Mouse (Mus musculus) cerebellum, adult 2 months (tissue): ENCODE measurements around the gene Rabl6. TPM values are rescaled to one million over a fixed set of nuclear protein-coding genes. Genes with fewer than 3 reads are reported as not detected.
A peak's percentile ranks its signal among the peaks of the same experiment; 100 is the strongest.

ENCODE experiments used
- DNase-seq, 2 experiments: peaks; one replicate each; pipeline ENCODE4 v3.0.0; 2021
- H3K27ac ChIP-seq: fragments of 200-500 bp; 2 replicates; pipeline ENCODE4 v1.5.1; 2012; ENCODE audit warnings: low read length, control low read depth, inconsistent platforms; ENCODE audit not compliant: insufficient read depth
- H3K27me3 ChIP-seq: fragments of 200-500 bp; 2 replicates; pipeline ENCODE4 v1.6.1; 2012; ENCODE audit warnings: inconsistent platforms, mild to moderate bottlenecking, low read length, moderate library complexity; ENCODE audit not compliant: control insufficient read depth, insufficient read depth
- H3K4me1 ChIP-seq: fragments of 200-500 bp; 2 replicates; pipeline ENCODE4 v1.6.1; 2011; ENCODE audit warnings: low read length; ENCODE audit not compliant: control insufficient read depth, insufficient read depth
- H3K4me3 ChIP-seq: fragments of 200-500 bp; replicated peaks from 2 replicates; pipeline ENCODE3; 2011; ENCODE audit warnings: mild to moderate bottlenecking, low read depth, low read length, control low read depth; ENCODE audit not compliant: insufficient read depth
- CTCF ChIP-seq: fragments of 200-500 bp; IDR thresholded peaks from 2 replicates; pipeline ENCODE4 v1.5.1; 2011; ENCODE audit warnings: low read depth, mild to moderate bottlenecking, control low read depth, low read length, moderate library complexity, borderline replicate concordance; ENCODE audit not compliant: insufficient read depth
- POLR2A ChIP-seq: fragments of 200-500 bp; IDR thresholded peaks from 2 replicates; pipeline ENCODE4 v1.6.1; 2011; ENCODE audit warnings: low read length, control low read depth, borderline replicate concordance; ENCODE audit not compliant: insufficient read depth
- WGBS: fragments of 180-500 bp; shearing (Covaris S2); methylation state at CpG from one replicate; pipeline ENCODE4 v1.1.7; 2018; 5-methylcytosine and 5-hydroxymethylcytosine counted together
- polyA plus RNA-seq: library from polyadenylated mRNA; depleted of rRNA; stranded (reverse); fragments of >200 nt; gene quantifications from 2 replicates; pipeline ENCODE4 v1.2.3, GENCODE M21; 2012

Rabl6 gene
- polyA plus RNA-seq, 1 experiment = 161 TPM

GRCm38 (mm10) chr2:25581901-25582301 is 26.4 kb downstream of the Rabl6 start:
- Histone ChIP-seq H3K4me1 (peaks cover 63% of the 10 kb centered on the region), H3K27ac (peak overlapping the region; percentile 96), H3K27me3 (no peaks in the 10 kb centered on the region), H3K4me3 (peak overlapping the region; percentile 70)
- peak; percentile 92 to 96 for DNase-seq
- TF ChIP-seq CTCF (no peak), POLR2A (no peak)
- 2% methylated on average over 6 of the region's 6 CpGs for WGBS

DNA sequence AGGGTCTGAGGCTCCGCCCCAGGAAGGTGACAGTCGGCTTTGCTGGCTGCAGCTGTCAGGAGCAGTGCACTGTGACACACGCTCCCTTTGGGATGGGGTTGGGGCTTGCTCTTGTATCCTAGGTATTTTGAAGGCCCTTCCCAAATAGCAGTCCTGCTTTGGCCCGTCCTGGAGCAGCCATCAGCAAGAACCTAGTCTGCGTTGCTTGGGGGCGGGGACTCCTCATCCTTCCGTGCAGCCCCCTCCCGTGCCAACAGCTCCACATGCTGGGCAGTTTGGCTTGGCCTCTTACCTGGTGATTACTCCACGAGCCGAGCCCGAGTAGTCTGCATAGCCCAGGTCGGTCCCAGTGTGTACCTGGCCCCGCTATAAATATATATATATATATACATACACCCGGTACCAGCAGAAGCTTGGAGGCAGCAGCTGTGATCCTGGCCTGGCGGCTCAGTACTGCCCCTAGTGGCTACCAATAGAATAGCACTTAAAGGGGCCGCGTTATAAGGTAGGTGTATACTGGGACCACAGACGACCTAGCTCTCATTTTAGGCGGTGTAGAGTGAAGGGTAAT is 26.9 kb downstream of the Rabl6 start, which contains the start of gene Ajm1:
TSS of gene Ajm1 (minus strand) at position 464 of the 571 bp plus-strand sequence.
- Histone ChIP-seq H3K4me3 (peak within 1 kb of the TSS; percentile 70), H3K4me1 (peaks cover 67% of the 10 kb centered on the region), H3K27ac (peak within 1 kb of the TSS; percentile 96), H3K27me3 (no peaks in the 10 kb centered on the region)
- under 1% methylated on average over 19 of the region's 19 CpGs for WGBS
- TF ChIP-seq POLR2A (0 out of 2 replicates have a peak, but pooled peaks have one; percentile 7), CTCF (peak; percentile 79)
- DNase-seq = peak; percentile 88 to 92

DNA sequence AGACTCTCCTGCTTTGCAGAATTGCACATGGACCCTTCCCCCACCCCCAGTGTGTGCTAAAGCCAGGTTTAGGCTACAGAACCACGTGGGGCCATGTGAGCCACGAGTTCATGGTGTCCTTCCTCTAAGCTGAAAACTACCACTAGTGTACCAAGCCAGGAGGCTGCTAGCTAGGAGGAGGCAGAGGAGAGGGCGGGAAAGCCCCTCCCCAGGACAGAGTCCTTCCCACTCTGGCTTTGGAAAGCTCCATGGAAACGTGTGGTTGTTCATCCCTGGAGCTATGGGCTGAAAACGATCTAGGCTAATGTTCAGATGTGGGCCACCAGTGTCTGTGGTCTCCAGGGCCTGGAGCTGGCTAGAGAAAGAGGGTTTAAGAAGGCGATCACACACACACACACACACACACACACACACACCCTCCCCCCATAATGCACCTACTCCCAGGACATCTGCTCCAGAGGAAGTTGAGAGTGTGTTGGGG is 27.7 kb downstream of the Rabl6 start:
- DNase-seq = peak; percentile 58 to 64
- 4% methylated on average over 6 of the region's 6 CpGs for WGBS
- TF ChIP-seq CTCF (no peak), POLR2A (no peak)
- Histone ChIP-seq H3K4me3 (peak overlapping the region; percentile 70), H3K27me3 (no peaks in the 10 kb centered on the region), H3K27ac (peak overlapping the region; percentile 96), H3K4me1 (peaks cover 74% of the 10 kb centered on the region)

- peaks cover 70% of the 10 kb centered on the region for H3K4me1 ChIP-seq
- peak overlapping the region; percentile 96 for H3K27ac ChIP-seq
Measured at GRCm38 (mm10) chr2:25579737-25580460, 28.4 kb downstream of the Rabl6 start.

DNA sequence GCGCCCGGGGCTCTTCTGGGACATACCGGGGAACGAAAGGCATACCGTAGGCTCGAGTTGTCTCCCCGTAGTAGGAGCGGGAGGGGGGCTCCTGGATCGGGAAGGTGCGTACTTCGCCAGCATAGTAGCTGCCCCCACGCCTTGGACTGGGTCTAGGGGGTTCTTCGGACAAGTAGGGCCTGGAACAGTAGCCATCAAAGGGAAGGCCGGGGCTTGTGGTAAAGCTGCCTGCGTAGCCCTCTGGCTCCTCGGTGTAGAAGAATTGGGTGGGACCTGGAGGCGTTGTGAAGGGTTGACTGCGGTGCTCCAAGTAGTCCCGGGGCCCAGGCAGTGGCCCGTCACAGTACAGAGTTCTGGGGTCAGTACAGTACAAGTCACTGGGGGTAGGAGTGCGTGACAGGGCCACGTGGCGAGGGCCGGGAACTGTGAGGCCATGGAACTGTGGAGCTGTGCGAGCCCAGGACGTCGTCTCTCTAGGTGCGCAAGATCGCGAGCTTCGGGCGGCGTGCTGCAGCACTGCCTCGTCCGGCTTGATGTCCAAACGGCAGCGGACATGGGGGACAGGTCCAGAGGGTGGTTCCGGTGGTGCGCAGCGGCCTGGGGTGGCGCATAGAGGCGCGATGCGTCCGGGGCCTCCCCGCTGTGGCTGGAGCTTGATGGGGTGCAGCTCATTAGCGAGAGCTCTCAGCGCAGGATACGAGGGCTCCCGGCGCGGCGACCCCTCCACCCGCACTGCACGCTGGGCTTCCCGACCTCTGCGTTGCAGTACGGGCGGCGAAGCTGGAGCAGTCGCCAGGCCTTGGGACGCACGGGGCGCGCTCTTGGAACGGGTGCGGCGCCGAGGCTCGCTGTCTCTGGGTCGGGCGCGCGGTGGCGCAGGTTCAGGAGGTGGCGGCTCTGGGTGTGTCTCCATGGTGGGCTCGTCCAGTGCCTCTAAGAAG is 29.3 kb downstream of the Rabl6 start:
- peak; percentile 68 to 81 for DNase-seq
- WGBS = 10% methylated on average over 77 of the region's 77 CpGs
- H3K4me1 ChIP-seq = peaks cover 63% of the 10 kb centered on the region
- H3K4me3 ChIP-seq = peak overlapping the region; percentile 70
- H3K27me3 ChIP-seq = no peaks in the 10 kb centered on the region
- peak overlapping the region; percentile 96 for H3K27ac ChIP-seq
- no peak for TF ChIP-seq CTCF

More at GRCm38 (mm10) chr2:25579737-25580460, 28.4 kb downstream of the Rabl6 start:
- peak overlapping the region; percentile 70 for H3K4me3 ChIP-seq
- 5% methylated on average over 27 of the region's 27 CpGs for WGBS
- peak; percentile 84 to 86 for DNase-seq
- no peaks in the 10 kb centered on the region for H3K27me3 ChIP-seq
- TF ChIP-seq CTCF = peak; percentile 79
- no peak for TF ChIP-seq POLR2A

GRCm38 (mm10) chr2:25577951-25578795 is 30.1 kb downstream of the Rabl6 start:
- peak overlapping the region; percentile 70 for H3K4me3 ChIP-seq
- 12% methylated on average over 75 of the region's 75 CpGs for WGBS
- H3K27ac ChIP-seq = peak overlapping the region; percentile 96

More at GRCm38 (mm10) chr2:25577951-25578795, 30.1 kb downstream of the Rabl6 start:
- TF ChIP-seq POLR2A (no peak), CTCF (no peak)
- peak; percentile 54 to 78 for DNase-seq
- no peaks in the 10 kb centered on the region for H3K27me3 ChIP-seq
- H3K4me1 ChIP-seq = peaks cover 60% of the 10 kb centered on the region
